Mouse (Mus musculus) thymus, adult 18-20 months (tissue): ENCODE results near the gene Vezt.

Experiments
- DNase-seq, 2 experiments: peaks; one replicate each; pipeline ENCODE4 v3.0.0; 2022; ENCODE audit warnings: mixed read lengths in 2 of 2

Gene Vezt

DNA sequence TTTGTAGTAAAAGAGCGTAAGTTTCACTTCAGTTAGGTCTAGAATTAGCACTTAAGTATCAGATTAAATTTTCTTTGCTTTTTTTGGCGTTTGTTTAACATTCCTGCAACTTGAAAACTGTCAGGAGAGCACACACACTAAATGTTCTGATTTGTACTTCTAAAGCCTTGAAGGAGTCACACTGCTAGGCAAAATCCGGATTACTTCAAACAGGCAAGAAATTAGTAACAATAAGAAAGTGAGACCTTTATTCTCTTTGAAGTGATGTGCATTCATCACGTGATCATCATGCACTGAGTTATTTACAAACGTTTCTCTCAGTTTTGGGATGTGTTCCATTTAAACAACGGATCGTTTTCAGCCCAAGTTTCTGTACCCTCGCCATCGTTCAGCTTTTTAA is 1.6 kb upstream of the Vezt start:
- DNase-seq = no peak

DNA sequence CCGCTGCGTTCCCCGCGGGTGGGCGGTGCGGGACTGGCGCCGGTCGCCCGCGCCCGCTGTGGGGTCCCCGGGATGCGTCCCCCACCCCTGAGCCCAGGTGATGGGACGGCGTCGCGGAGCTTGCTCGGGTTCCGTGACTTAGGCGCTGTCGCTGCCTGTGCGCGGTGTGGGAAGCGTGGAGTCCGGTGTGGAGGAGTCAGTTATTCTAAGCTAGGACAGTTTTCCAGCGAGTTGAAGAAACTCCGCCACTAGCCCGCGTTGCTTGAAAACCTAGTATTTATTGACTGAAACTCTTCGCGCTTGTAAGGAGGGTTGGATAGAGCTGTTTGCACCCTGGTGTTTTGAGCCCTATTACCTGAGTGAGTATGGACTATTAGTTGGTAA is 750 bp upstream of the Vezt start:
- no peak for DNase-seq

DNA sequence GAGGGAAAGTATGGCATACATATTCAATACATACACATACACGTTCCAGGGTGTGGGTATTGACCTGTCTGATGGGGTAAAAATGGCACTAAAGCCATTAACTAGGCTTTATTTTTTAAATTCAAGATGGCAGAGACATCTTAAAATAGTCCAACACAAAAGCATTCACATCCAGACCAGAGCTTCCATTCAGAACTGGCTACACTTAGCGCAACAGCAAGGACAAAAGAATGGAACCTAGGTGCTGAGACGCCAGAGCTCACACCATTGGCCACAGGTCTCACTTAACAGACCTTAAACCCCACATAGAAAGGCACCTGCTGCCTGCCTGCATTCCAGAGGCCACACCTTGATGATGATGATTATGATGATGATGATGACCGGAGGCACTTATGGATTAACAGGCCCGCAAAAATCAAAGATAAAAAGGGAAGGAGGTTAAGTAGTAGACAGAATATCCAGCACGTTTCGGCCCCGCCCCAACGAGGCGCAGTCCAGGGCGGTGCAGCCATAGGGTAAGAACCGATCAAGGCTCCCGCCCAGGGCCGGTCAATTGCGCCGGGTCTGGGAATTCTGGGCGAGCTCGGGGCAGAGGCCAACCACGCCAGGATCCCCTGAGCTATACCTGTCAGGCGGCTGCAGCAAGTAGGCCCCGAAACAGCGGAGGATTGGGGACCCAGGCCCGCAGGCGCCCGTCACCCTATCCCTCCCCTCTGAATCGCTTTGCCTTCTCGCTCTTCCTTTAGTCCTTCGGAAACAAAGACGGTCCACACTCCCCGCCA is 550 bp downstream of the Vezt start:
- peak in 1 of 2 experiments; percentile 52 for DNase-seq

DNA sequence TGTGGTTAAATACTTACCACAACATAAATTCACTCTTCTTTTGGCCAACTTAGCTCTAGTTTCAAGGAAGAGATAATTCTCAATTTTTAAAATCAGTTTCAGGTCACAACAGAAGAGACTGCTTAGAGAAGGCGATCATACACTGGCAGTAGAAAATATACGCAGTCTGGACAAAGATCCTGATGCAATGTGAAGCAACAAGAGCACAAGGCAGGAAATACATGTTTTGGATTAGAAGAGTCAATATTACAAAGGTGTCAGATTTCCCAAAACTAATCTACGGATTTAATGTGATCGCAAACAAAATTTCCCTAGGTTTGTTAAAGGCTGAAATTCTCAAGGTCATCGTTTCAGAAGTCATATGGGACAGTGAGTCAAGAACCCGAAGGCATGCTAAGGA is 4.5 kb downstream of the Vezt start:
- no peak for DNase-seq

DNA sequence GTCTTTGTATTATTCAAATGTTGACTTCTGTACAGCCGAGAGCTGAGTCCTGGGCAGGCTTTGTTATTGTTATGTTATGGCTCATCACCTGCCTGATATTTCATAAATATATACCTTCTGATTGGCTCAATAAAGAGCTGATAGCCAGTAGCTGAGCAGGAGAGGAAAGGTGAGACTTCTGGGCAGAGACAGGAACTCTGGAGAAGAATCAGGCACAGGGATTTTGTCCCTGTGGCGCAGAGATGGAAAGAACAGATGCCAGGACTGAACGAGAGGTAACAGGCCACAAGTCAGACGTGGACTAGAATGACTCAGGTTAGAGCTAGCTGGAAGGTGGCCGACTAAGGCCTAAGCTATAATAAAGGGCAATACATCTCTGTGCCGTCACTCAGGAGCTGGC is 7.1 kb downstream of the Vezt start:
- no peak for DNase-seq

DNA sequence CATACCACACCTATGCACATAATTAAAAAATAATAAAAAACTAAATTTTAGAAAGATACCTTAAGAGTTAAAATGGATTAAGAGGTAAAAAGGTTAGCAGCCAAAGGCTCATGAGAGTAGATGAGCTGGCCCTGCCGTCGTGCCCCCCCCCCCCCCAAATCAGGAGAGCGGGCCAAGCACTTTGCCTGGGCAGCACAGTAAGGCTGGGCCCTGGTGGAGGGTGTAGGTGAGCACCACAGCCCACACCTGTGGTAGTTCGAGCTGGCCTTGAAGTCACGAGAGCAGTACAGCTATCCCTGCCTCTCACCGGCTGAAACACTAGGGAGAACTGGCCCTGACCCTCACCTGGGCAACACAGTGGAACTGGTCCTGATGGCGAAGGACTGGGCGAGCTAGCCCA is 10.5 kb downstream of the Vezt start:
- DNase-seq = no peak

DNA sequence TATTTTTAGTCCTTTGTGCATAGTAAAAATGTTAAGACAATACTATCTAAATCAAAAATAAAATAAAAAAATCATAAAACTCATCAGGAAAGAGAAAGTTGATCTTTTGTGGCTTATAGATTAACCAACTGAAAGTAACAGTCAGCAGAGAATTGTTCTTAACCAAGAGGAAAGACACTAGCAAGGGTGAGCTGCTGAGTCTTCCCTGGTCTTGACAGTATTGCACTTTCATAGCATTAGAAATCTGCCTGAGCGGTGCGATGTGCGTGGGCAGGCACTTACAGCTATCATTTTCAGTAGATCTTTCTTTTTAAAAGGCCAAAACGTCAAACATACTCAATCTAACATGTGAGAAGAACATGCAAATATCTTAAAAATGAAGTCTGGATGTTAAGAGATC is 14.6 kb downstream of the Vezt start:
- no peak for DNase-seq

DNA sequence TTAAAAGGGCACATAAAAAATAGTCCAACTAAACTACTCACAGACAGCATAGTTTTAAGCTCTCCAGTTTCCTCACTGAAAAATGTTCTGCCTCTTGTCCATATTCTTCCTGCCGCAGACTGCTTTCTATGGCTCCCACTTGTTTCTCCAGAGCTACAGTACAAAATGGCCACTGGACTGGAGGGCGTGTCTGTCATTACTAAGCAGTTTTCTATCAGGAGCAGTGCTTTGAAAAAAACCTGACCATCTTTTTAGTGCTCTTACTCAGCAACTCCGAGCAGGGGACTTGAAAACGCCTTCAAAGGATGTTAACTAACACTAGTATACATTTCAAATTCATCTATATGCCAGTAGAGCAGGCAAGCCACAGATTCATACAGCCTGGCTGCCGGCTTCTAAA is 15.0 kb downstream of the Vezt start:
- DNase-seq = no peak

DNA sequence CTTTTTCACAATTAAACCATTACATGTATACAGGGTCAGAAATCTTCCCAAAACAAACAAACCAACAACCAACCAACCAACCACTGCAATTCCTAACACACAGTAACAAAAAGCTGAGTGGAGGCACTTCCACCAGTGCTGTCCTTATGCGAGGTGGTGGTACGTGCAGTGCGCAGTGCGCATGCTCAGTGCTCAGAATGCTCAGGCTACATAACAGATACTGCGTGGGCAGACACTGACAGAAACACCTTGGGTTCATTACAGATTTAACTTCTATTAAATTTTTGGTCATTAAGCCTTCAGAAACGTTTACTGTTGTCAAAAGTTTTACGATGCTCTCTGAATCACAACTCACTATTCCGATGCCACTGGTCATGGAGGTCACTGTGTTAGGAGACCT is 18.2 kb downstream of the Vezt start:
- no peak for DNase-seq

DNA sequence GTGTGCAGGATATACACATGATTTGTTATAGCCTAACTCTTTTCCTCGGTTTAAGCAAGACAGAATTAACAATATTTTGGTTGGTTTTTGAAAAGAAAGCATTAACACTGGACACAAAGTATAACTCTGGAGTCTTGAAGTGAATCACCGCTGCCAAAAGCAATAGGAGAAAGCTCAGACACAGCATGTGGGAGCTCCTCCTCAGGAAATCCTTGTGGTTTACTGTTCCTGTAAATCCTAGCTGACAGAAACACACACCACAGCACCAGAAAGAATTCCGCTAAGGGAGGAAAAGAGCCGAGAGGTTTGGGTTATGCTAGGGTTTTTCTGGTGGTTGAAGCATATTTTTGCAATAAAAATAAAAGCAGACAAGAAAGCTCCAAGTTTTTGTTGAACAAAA is 21.4 kb downstream of the Vezt start:
- no peak for DNase-seq

DNA sequence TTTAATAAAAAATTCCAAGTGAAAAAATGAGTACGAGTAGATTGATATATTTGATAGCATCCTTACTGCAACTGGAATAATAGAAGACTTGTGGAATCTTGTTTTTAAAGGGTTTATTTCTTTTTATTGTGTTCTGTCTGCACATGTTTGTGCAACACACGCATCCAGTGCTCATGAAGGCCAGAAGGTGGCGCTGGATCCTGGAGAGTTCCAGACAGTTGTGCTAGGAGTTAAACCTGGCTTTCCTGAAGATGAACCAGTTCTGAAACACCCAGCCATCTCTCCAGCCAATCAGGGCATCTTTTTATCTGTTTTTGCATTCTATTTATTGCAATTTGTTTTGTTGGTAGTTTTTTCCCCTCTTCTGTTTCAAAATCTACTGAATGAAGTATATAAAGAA is 22.4 kb downstream of the Vezt start:
- DNase-seq = peak; percentile 10 to 11

DNA sequence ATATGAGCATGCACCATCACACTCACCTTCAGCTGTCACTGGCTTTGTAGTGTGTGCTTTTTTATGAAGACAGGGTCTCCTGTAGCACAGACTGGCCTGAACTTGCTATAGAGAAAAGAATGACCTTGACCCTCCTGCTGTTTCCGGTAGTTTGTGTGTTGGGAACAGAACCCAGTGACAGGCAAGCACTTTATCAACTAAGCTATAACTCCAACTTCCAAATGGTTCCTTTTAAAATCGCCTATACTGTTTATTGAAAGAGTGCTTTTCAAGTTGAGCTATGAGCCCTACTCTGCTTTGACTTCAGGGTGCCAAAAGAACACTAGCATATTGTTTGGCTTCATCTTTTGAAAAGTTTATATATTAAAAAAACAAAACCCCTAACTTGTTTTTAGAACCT is 24.6 kb downstream of the Vezt start:
- no peak for DNase-seq

DNA sequence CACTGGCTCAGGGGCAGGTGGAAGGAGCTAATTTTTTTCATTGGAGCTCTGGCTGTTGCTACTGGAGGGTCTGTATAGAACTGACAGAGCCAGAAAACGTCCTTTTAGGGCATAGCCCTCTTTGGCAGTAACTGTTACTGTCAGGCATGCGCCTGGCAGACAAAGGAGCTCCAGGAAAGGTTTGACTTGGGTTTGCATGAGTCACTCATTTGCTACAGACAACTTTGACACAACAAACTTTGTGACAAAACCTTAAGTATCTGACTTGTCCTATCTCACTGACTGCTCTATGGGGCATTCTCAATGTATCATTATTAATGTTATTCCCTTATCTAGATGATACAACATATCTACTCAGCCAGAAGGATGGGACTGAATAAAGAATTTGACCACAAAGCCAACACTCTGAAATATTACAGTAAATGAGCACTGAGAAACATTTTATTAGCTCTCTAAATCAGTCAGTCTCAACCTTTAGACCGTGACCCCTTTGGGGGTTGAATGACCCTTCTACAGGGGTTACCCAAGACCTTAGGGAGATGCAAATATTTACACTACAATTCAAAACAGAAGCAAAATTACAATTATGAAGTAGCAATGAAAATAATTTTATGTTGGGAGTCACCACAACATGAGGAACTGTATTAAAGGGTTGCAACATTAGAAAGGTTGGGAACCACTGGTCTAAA is 25.5 kb downstream of the Vezt start:
- DNase-seq = no peak

DNA sequence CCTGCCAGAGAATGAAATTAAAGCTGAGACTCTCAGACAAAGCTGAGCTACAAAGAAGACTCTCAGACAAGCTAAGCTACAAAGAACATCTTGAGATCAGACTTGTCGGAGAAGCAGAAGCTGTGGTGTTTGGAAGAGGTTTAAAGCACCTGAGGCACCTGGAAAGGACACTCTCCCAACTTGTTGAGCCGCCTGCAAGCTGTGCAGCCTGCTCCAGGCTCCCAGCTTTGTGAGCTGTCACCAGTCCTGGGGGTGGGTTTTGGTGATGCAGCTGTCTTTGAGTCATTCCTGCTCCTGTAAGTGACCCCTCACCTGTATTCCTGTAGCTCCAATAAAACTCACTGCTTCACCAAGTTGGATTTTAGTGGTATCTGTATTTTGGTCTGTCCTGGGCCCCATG is 27.3 kb downstream of the Vezt start:
- no peak for DNase-seq

DNA sequence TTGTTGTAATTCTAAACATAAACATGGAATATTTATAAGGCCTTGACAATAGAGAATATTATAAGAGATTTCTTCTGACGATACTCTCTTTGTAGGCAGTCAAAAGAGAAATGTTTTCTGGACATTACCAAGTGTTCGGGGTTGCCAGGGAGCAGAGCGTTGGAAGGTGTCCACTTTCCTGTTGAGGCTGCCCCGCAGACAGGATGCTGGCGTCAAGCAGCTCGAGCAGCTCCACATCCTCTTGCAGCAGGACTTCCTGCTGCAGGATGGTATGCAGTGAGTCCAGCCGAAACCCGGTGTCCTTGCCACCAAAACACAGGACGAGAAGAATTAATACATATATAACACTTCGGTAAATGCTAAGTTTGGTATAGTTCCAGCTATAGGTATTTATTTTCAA is 35.4 kb downstream of the Vezt start:
- no peak for DNase-seq

DNA sequence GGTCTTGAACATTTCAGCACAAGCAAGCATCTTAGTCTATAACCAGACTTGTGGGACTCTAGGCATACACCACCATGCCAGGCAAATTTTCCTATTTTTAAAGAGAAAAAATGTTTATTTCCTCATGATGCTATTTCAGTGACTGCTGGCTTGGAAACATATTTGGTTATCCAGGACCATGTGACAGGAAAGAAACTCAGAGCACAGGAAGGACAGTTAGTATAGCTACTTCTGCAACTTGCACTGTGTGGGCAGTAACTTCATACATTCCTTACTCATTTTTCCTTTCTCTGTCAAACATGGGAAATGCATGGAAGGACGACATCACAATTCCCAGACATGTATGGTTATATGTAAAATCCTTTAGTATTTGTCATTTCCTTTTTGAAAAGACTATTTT is 36.3 kb downstream of the Vezt start:
- no peak for DNase-seq

DNA sequence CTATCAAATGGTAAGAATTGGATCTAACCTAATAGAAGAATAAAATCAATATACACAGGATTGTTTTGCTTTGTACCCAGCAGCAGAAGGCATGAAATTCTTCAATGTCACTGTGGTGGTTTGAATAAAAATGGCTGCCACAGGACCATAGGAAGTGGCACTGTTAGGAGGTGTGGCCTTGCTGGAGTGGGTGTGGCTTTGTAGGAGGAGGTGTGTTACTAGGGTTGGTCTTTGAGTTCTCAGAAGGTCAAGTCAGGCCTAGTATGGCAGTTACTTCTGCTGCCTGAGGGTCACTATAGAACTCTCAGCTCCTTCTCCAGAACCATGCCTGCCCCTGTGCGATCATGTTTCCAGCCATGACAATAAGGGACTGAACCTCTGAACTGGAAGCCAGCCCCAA is 40.5 kb downstream of the Vezt start:
- no peak for DNase-seq

DNA sequence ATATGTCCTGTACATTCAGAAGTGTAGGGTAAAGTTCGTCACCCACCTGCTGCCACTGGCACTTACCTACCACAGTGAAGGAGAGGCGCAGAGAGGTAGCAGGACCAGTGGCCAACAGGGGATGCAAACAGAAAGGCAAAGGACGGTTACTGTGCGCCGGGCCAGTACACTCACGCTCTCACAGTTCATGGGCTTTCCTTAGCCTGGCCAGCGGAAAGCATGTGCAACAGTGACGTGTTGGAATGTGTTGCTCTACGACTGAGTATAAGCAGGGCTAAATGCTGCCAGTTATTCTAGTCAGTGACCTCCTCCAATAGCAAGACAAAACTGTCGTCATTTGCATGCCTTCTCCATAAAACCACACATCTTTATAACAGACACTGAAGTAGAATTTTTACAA is 41.5 kb downstream of the Vezt start:
- DNase-seq = no peak

DNA sequence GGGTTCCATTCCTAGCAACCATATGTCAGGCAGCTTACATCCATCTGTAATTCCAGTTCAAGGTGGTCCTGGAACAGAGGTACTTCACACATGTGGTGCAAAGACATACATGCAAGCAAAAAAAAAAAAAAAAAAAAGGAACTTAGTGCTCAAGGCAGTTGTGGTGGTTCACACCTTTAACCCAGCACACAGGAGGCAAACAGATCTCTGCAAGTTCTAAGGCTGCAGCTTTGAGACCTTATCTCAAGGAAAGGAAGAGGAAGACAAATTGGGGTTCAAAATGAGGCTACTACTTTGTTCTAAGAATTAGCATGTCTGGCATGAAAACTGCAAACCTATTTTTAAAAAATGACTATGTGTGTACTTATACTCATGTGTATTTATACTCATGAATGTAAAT is 50.3 kb downstream of the Vezt start:
- DNase-seq = no peak

DNA sequence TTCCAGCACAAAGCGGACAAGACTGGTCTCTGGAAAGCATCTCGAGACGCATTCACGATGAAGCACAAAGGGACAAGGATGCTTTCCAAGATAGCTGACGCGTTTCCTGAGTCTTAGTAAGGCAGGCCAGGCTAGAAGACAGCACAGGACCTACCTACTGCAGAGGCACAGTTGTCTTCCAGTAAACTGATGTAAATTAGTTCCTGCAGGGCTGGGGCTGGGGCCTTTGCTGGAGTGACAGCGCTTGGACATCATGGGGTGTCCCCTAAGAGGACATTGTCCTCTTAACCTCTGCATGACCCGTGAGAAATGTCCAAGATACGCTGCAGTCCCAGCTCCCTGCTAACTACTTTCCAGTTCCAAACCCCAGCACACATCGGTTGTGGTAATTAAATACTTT is 66.3 kb downstream of the Vezt start:
- DNase-seq = no peak

DNA sequence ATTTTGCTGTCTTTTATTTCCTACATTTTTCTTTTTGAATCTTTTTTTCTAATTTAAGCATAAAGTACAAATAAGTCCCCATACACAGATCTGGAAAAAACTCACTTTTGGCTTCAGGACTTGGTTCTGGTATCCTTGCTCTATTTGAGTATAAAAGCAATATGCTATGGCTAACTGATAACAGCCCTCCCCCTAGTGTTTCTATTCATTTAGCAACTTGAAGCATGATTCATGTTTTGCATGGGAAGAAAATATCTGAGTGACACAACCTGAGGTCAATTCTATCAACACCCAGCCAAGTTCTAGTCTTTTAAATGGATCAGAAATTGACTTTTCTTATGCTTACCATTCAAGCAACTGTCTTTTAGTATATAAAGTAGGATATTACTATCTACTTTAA is 68.1 kb downstream of the Vezt start:
- DNase-seq = no peak

DNA sequence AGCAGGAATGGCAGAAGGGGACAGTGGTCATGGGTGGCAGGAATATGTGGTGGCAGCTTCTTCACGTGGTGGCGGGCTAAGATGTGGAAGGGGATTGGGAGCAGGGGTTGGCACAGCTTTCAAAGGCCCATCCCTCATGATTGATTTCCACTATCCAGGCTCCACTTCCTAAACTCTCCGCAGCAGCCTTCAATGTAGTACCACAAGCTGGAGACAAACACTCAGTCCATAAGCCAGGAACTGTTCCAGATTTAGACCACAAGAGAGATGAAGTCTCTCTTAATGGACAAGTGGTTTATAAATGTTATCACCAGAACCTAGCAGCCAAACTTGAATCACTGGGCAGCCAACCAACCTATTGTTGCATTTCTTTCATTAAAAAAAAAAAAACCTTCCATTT is 81.6 kb downstream of the Vezt start:
- no peak for DNase-seq

DNA sequence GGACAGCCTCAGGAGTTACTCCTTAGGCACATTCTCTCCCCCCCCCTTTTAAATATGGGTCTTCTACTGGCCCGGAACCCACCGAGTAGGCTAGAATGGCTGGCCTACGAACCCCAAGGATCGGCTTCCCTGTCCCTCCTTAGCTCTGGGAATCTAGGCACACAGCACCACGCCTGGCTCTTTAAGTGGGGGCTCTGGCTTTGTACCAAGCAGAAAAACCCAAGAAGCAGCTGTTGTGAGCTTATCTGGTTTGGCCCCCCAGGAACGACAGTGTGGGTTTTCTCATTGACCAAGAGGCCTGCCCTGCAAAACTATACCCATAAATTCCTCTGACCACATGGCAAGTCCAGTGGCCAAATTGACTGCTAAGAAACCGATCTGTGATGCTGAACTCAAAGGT is 82.1 kb downstream of the Vezt start:
- no peak for DNase-seq

DNA sequence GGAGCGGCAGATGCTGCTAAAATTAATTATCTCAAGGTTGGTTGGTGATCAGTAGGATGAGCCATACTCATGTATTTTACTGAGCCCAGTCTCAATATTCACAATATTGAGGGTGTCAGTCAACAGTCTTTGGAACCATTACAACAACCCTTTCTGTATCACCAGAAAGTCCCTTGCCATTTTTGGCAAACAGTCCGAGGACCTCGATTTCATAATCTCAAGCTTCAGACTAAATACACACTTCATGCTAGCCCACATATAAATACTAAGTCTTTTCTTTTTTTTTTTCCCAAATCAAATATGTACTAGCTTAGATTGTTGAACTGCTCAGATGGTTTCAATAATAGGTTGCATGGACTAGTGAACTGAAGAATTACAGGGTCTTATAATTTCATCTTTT is 84.6 kb downstream of the Vezt start:
- no peak for DNase-seq

DNA sequence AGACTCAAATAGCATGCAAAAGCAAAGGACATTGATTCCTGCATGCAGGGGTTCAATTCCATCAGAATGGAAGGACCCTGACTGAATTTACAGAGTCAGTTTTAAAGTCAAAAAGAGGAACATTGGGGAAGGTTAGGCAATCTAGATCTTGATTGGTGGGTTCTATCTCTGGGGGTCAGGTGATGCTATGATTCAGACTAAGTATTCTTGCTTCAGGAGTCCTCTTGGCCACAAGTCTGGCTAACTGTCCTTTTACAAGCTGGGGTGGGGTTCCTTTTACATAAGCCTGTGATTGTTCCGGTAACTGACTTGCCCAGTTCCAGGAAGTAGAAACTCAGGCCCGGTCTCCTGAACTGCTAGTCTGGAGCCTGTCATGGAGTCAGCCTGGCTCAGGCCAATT is 85.7 kb downstream of the Vezt start:
- no peak for DNase-seq
